Comparison of ENCODE assay signal across 24 mouse cellular contexts in the genomic region with DNA sequence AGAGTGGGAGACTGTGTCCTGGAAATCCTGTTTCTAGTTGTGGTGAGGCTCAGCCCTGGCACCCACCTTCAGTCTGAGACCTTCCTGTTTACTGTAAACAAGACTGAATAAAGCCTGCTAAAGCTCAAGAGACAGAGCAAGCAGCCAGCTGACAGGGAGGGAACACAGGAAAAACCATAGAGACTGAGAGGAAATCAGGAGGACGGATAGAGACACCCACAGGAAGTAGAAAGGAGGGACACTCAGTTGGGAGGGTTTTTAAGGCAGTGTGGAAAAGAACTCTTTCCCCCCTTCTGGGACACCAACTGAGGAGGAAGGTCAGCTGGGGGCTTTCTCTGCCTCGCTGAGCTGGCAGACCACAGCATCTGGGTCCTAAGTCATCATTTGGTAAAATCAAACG. TPM values are rescaled to one million over a fixed set of nuclear protein-coding genes. Genes with fewer than 3 reads are reported as not detected.
A peak's percentile ranks its signal among the peaks of the same experiment; 100 is the strongest.
DNase-seq lines count a peak whose midpoint lies in the region; ATAC-seq and TF ChIP-seq lines count a peak whose summit lies in the region.
"Had no signal": no experiment of that assay in that cellular context is flagged by ENCODE, and none has a peak within 500 bp of the region (broad histone marks: within the 10 kb centered on the region; RNA-seq: fewer than 3 reads in every experiment).

No protein-coding gene starts in this region.

- H3K4me2 ChIP-seq in lung, embryonic 14.5 days = peak overlapping the region; percentile 13; the same call in 1 of the 2 replicates
- no peak overlapping the region for H3K4me2 ChIP-seq in hindbrain, embryonic 14.5 days (replicated peaks)
- H3K4me2 ChIP-seq: forebrain, embryonic 13.5 days; heart, embryonic 13.5 days; hindbrain, embryonic 13.5 days; intestine, embryonic 15.5 days; neural tube, embryonic 15.5 days had no signal

- TF ChIP-seq CTCF in lung, embryonic 14.5 days (IDR thresholded peaks at IDR 0.05; ENCODE audit: low read depth) = no peak
- TF ChIP-seq CTCF in E14TG2a.4 (conservative IDR thresholded peaks at IDR 0.05; ENCODE audit: low read length) = no peak

- DNase-seq in heart, embryonic 10.5 days (ENCODE audit: low spot score) = no peak
- no peak for DNase-seq in heart, adult 11 months
- DNase-seq in lung, embryonic 14.5 days = peak; percentile 45
- no peak for DNase-seq in lung, postnatal 4 days
- DNase-seq in hindbrain, embryonic 14.5 days (ENCODE audit: low spot score) = no peak
- DNase-seq in adrenal gland, adult 2 months = no peak
- DNase-seq: adrenal gland, postnatal 25 days; cerebellum, adult 11-12 months; cerebellum, postnatal 25 days; layer of hippocampus, postnatal 36 days; spleen, adult 18-20 months; thymus, postnatal 36 days had no signal

- H3K4me1 ChIP-seq in heart, embryonic 10.5 days = no peaks in the 10 kb centered on the region
- no peaks in the 10 kb centered on the region for H3K4me1 ChIP-seq in lung, embryonic 14.5 days (ENCODE audit: insufficient read depth)
- H3K4me1 ChIP-seq in E14TG2a.4 (replicated peaks; ENCODE audit: low read depth, low read length) = no peaks in the 10 kb centered on the region
- no peaks in the 10 kb centered on the region for H3K4me1 ChIP-seq in brown adipose tissue, adult 24 weeks (ENCODE audit: control insufficient read depth, insufficient read depth, insufficient read length, low read length)
- H3K4me1 ChIP-seq in hindbrain, embryonic 14.5 days (replicated peaks; ENCODE audit: control insufficient read depth, insufficient read depth, low read length) = no peaks in the 10 kb centered on the region
- H3K4me1 ChIP-seq: forebrain, embryonic 13.5 days; heart, embryonic 13.5 days; hindbrain, embryonic 13.5 days; intestine, embryonic 15.5 days; neural tube, embryonic 15.5 days had no signal

- no peaks in the 10 kb centered on the region for H3K36me3 ChIP-seq in heart, embryonic 10.5 days
- no peaks in the 10 kb centered on the region for H3K36me3 ChIP-seq in lung, embryonic 14.5 days (ENCODE audit: insufficient read depth)
- no peaks in the 10 kb centered on the region for H3K36me3 ChIP-seq in E14TG2a.4 (ENCODE audit: insufficient read depth, low read length)
- peaks cover 34% of the 10 kb centered on the region for H3K36me3 ChIP-seq in hindbrain, embryonic 14.5 days (replicated peaks; ENCODE audit: control insufficient read depth, insufficient read depth)
- H3K36me3 ChIP-seq: intestine, embryonic 15.5 days had no signal

- ATAC-seq in lung, embryonic 14.5 days (ENCODE audit: insufficient read depth) = 0 out of 2 replicates have a peak, but pooled peaks have one; percentile 52
- no peak for ATAC-seq in hindbrain, embryonic 14.5 days (ENCODE audit: low FRiP score)
- ATAC-seq: activated CD4-positive, CD25-positive, alpha-beta regulatory T cell, adult 4 months; forebrain, embryonic 13.5 days; intestine, embryonic 15.5 days; midbrain, embryonic 16.5 days had no signal

- no peaks in the 10 kb centered on the region for H3K27me3 ChIP-seq in heart, embryonic 10.5 days (ENCODE audit: insufficient read depth, poor library complexity, severe bottlenecking)
- H3K27me3 ChIP-seq in lung, embryonic 14.5 days (ENCODE audit: insufficient read depth, low read length) = no peaks in the 10 kb centered on the region
- no peaks in the 10 kb centered on the region for H3K27me3 ChIP-seq in E14TG2a.4 (ENCODE audit: insufficient read depth, low read length)
- H3K27me3 ChIP-seq in hindbrain, embryonic 14.5 days (ENCODE audit: control insufficient read depth, insufficient read depth, low read length) = no peaks in the 10 kb centered on the region
- H3K27me3 ChIP-seq: CH12.LX; forebrain, embryonic 13.5 days; heart, embryonic 13.5 days; hindbrain, embryonic 13.5 days; intestine, embryonic 15.5 days; neural tube, embryonic 15.5 days had no signal

- WGBS in heart, embryonic 10.5 days = 61% methylated on average over 3 of the region's 3 CpGs
- 56% methylated on average over 3 of the region's 3 CpGs for WGBS in lung, embryonic 14.5 days
- WGBS in hindbrain, embryonic 14.5 days = 70% methylated on average over 3 of the region's 3 CpGs

- no peak overlapping the region for H3K9ac ChIP-seq in lung, embryonic 14.5 days
- no peak overlapping the region for H3K9ac ChIP-seq in hindbrain, embryonic 14.5 days
- H3K9ac ChIP-seq: forebrain, embryonic 13.5 days; heart, embryonic 13.5 days; hindbrain, embryonic 13.5 days; intestine, embryonic 15.5 days; liver, embryonic 14.5 days; neural tube, embryonic 15.5 days had no signal

- no peaks in the 10 kb centered on the region for H3K9me3 ChIP-seq in heart, embryonic 10.5 days
- H3K9me3 ChIP-seq in lung, embryonic 14.5 days (ENCODE audit: low read depth, low read length) = no peaks in the 10 kb centered on the region
- no peaks in the 10 kb centered on the region for H3K9me3 ChIP-seq in E14TG2a.4 (ENCODE audit: low read length)
- H3K9me3 ChIP-seq in hindbrain, embryonic 14.5 days (ENCODE audit: control insufficient read depth, low read length) = no peaks in the 10 kb centered on the region
- H3K9me3 ChIP-seq: forebrain, embryonic 13.5 days; heart, embryonic 13.5 days; hindbrain, embryonic 13.5 days; intestine, embryonic 15.5 days; neural tube, embryonic 15.5 days had no signal

- no peak overlapping the region for H3K4me3 ChIP-seq in heart, embryonic 10.5 days
- no peak overlapping the region for H3K4me3 ChIP-seq in lung, embryonic 14.5 days (ENCODE audit: low read depth, low read length)
- 0 out of 2 replicates have a peak overlapping the region, but pooled peaks have one; percentile 17 for H3K4me3 ChIP-seq in E14TG2a.4 (replicated peaks; ENCODE audit: low read length)
- peak overlapping the region; percentile 20; the same call in 1 of the 2 replicates for H3K4me3 ChIP-seq in brown adipose tissue, adult 24 weeks (ENCODE audit: insufficient read depth, low read depth, low read length)
- H3K4me3 ChIP-seq in hindbrain, embryonic 14.5 days (replicated peaks; ENCODE audit: low read length) = no peak overlapping the region
- H3K4me3 ChIP-seq: forebrain, embryonic 13.5 days; heart, embryonic 13.5 days; hindbrain, embryonic 13.5 days; intestine, embryonic 15.5 days; layer of hippocampus, adult 2 months; neural tube, embryonic 15.5 days had no signal

- H3K27ac ChIP-seq in heart, embryonic 10.5 days = 0 out of 2 replicates have a peak overlapping the region, but pooled peaks have one; percentile 36
- no peak overlapping the region for H3K27ac ChIP-seq in lung, embryonic 14.5 days (ENCODE audit: low read depth)
- H3K27ac ChIP-seq in brown adipose tissue, adult 24 weeks (replicated peaks; ENCODE audit: low read depth, low read length) = no peak overlapping the region
- no peak overlapping the region for H3K27ac ChIP-seq in hindbrain, embryonic 14.5 days
- H3K27ac ChIP-seq: forebrain, embryonic 13.5 days; heart, embryonic 13.5 days; hindbrain, embryonic 13.5 days; intestine, embryonic 15.5 days; layer of hippocampus, adult 2 months; liver, embryonic 14.5 days; neural tube, embryonic 15.5 days had no signal

RNA-seq across cellular contexts. Expression of a gene that starts 23.2 kb away (rescaled TPM):
- polyA plus RNA-seq in heart, embryonic 10.5 days (2016; fragmentation: Nextera tagmentation; extraction: Ambion mirVana) = 0.18 and 0.55 TPM in 2 replicates
- polyA plus RNA-seq in lung, embryonic 14.5 days (2014; fragmentation: Nextera tagmentation; extraction: Ambion mirVana) = 2.1 and 2.2 TPM in 2 replicates
- polyA plus RNA-seq in brown adipose tissue, adult 24 weeks (2012; ENCODE audit: insufficient read depth, insufficient read length, missing spikeins) = 1.0 and 4.0 TPM in 2 replicates
- polyA plus RNA-seq in hindbrain, embryonic 14.5 days (2014; fragmentation: Nextera tagmentation; extraction: Ambion mirVana) = 0.44 TPM in 2 replicates
- total RNA-seq in adrenal gland, adult 2 months (2021) = 1 to 10 TPM; 2.1 to 3.5 TPM
- 0.11 and 0.15 TPM in 2 replicates for polyA plus RNA-seq in adrenal gland, adult 2 months (2012; rRNA removed)
- polyA plus RNA-seq: activated CD4-positive, CD25-positive, alpha-beta regulatory T cell, adult 4 months had no signal

Comparison
In these comparisons a context has a peak if more than half of its experiments do, and no peak if none do; other contexts are left out.
1. H3K4me3 ChIP-seq: peak in E14TG2a.4 (single experiment) and brown adipose tissue, adult 24 weeks (single experiment); none in heart, embryonic 10.5 days (single experiment), lung, embryonic 14.5 days (single experiment) and hindbrain, embryonic 14.5 days (single experiment).